Mouse (Mus musculus) limb, embryonic 11.5 days (tissue): ENCODE results near the gene Mbd6. TPM values are rescaled to one million over a fixed set of nuclear protein-coding genes. Genes with fewer than 3 reads are reported as not detected.

Experiments
- polyA plus RNA-seq: library from polyadenylated mRNA; unstranded; fragments of >200 nt; fragmentation: Nextera tagmentation; extraction: Ambion mirVana; gene quantifications from 2 replicates; pipeline ENCODE4 v1.2.1, GENCODE M21; 2014

Gene Mbd6
- polyA plus RNA-seq, 1 experiment from 2014 or later = 17.2 TPM

Other genes starting within 250 kb of the Mbd6 start
- 47.6 and 50.4 TPM in 2 replicates for gene Mettl1, start 247.6 kb downstream of the Mbd6 start, polyA plus RNA-seq
- 0.19 and 0.31 TPM in 2 replicates for gene Eef1akmt3, start 247.5 kb downstream of the Mbd6 start, polyA plus RNA-seq
- gene Cyp27b1, start 240.8 kb downstream of the Mbd6 start, polyA plus RNA-seq = not detected in 2 replicates
- 1.2 and 1.6 TPM in 2 replicates for gene March9, start 228.8 kb downstream of the Mbd6 start, polyA plus RNA-seq
- gene Cdk4, start 225.5 kb downstream of the Mbd6 start, polyA plus RNA-seq = 2,988 and 3,194 TPM in 2 replicates
- 123 and 134 TPM in 2 replicates for gene Tspan31, start 218.8 kb downstream of the Mbd6 start, polyA plus RNA-seq
- gene Agap2, start 213.7 kb downstream of the Mbd6 start, polyA plus RNA-seq = 0.05 and 0.06 TPM in 2 replicates
- 29.5 and 32.7 TPM in 2 replicates for gene Os9, start 167.9 kb downstream of the Mbd6 start, polyA plus RNA-seq
- gene B4galnt1, start 123.8 kb downstream of the Mbd6 start, polyA plus RNA-seq = 3.4 TPM in 2 replicates
- 2.7 and 4.1 TPM in 2 replicates for gene Slc26a10, start 108.4 kb downstream of the Mbd6 start, polyA plus RNA-seq
- 37.2 and 40.3 TPM in 2 replicates for gene Arhgef25, start 98.9 kb downstream of the Mbd6 start, polyA plus RNA-seq
- 138 TPM in 2 replicates for gene Dtx3, start 93.3 kb downstream of the Mbd6 start, polyA plus RNA-seq
- gene Pip4k2c, start 77.4 kb downstream of the Mbd6 start, polyA plus RNA-seq = 17.8 and 20.3 TPM in 2 replicates
- gene Kif5a, start 25.7 kb downstream of the Mbd6 start, polyA plus RNA-seq = 2.1 and 3.8 TPM in 2 replicates
- 160 and 170 TPM in 2 replicates for gene Dctn2, start 22.6 kb downstream of the Mbd6 start, polyA plus RNA-seq
- 167 and 170 TPM in 2 replicates for gene Mars, start 22.8 kb upstream of the Mbd6 start, polyA plus RNA-seq
- gene Arhgap9, start 32.9 kb upstream of the Mbd6 start, polyA plus RNA-seq = 5.3 and 5.5 TPM in 2 replicates
- 8.5 and 11.2 TPM in 2 replicates for gene Gli1, start 53.0 kb upstream of the Mbd6 start, polyA plus RNA-seq
- gene Inhbe, start 65.4 kb upstream of the Mbd6 start, polyA plus RNA-seq = 0.03 and 0.15 TPM in 2 replicates
- gene Inhbc, start 81.4 kb upstream of the Mbd6 start, polyA plus RNA-seq = 0.15 TPM in 1 of 2 replicates, not detected in the other
- 35.8 and 45.7 TPM in 2 replicates for gene R3hdm2, start 91.3 kb upstream of the Mbd6 start, polyA plus RNA-seq
- gene Stac3, start 212.7 kb upstream of the Mbd6 start, polyA plus RNA-seq = 0.21 and 0.34 TPM in 2 replicates
- 0.48 and 0.96 TPM in 2 replicates for gene Ndufa4l2, start 225.9 kb upstream of the Mbd6 start, polyA plus RNA-seq
- 102 and 104 TPM in 2 replicates for gene Shmt2, start 233.4 kb upstream of the Mbd6 start, polyA plus RNA-seq
- gene Nxph4, start 245.5 kb upstream of the Mbd6 start, polyA plus RNA-seq = 0.95 and 1.2 TPM in 2 replicates